Mouse (Mus musculus) 3134 (cell line): Measurements from ENCODE around the gene Pate1.

Experiments used
- DNase-seq: peaks from one replicate; pipeline ENCODE4 v3.0.0-alpha.2; 2011; ENCODE audit warnings: low spot score; ENCODE audit not compliant: insufficient read length; ENCODE audit errors: extremely low read depth

The Pate1 gene

GRCm38 (mm10) chr9:35687013-35687412 lies at the start of gene Pate1:
TSS of gene Pate1 (minus strand) at chr9:35687390.
- DNase-seq: peak; percentile 48

- DNase-seq: no peak
Observed at GRCm38 (mm10) chr9:35707265-35707664, 20.1 kb upstream of the Pate1 start.

- DNase-seq: no peak
Observed at GRCm38 (mm10) chr9:35691924-35692323, 4.7 kb upstream of the Pate1 start.

DNA sequence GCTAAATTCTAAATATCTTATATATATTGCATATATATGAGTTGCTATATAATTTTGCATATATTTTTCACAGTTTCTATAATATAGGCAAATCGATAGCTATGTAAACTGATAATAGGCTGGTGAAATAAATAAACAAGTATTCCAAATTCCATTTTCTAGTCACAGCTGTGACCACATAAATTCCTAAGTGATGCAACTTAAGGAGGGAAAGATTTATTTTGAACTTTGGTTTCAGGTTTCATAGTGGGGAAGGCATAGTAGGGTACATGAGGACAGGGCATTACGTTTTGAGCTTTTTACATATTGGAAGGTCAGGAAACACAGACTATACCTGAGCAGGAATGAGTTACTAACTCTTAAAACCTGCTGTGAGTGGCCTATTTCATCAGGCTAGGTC lies 13.6 kb downstream of the Pate1 start:
- no peak for DNase-seq

- DNase-seq: no peak
Observed at GRCm38 (mm10) chr9:35648102-35648501, 39.1 kb downstream of the Pate1 start, which contains the start of gene Pate3. TSS of gene Pate3 (minus strand) at chr9:35648202.
